Mouse (Mus musculus): Measurements from ENCODE around the gene Pik3r2. TPM values are rescaled to one million over a fixed set of nuclear protein-coding genes. Genes with fewer than 3 reads are reported as not detected.

Gene Pik3r2
- polyA plus RNA-seq, 1 experiment from 2014 or later = 77.3 TPM

GRCm38 (mm10) chr8:70730956-70731355, 45.6 kb downstream of the Pik3r2 start:
- H3K27me3 ChIP-seq (ENCODE audit: insufficient read depth, low read length) = peaks cover 7% of the 10 kb centered on the region; the same call in 1 of the 2 replicates

GRCm38 (mm10) chr8:70729808-70730475, 46.6 kb downstream of the Pik3r2 start:
- ATAC-seq (ENCODE audit: low FRiP score, low TSS enrichment) = peak; percentile 69
- Histone ChIP-seq H3K4me3 (ENCODE audit: low read length) (peak overlapping the region; percentile 41), H3K27me3 (ENCODE audit: insufficient read depth, low read length) (peaks cover 5% of the 10 kb centered on the region; the same call in 1 of the 2 replicates)

More at GRCm38 (mm10) chr8:70730956-70731355, 45.6 kb downstream of the Pik3r2 start:
- Histone ChIP-seq H3K27ac (ENCODE audit: low read length) (no peak overlapping the region), H3K36me3 (ENCODE audit: insufficient read depth, low read length) (no peaks in the 10 kb centered on the region), H3K9me3 (ENCODE audit: low read length) (no peaks in the 10 kb centered on the region), H3K4me2 (replicated peaks; ENCODE audit: low read depth, low read length) (no peak overlapping the region), H3K4me1 (ENCODE audit: insufficient read depth, low read length) (0 out of 2 replicates have a peak, but pooled peaks cover 6% of the 10 kb centered on the region), H3K4me3 (ENCODE audit: low read length) (no peak overlapping the region), H3K9ac (replicated peaks; ENCODE audit: low read length) (no peak overlapping the region)
- 75% methylated on average over 4 of the region's 4 CpGs for WGBS
- no peak for ATAC-seq (ENCODE audit: low FRiP score, low TSS enrichment)

GRCm38 (mm10) chr8:70726721-70727120, 49.8 kb downstream of the Pik3r2 start:
- ATAC-seq (ENCODE audit: low FRiP score, low TSS enrichment) = no peak
- Histone ChIP-seq H3K4me3 (ENCODE audit: low read length) (no peak overlapping the region), H3K36me3 (ENCODE audit: insufficient read depth, low read length) (no peaks in the 10 kb centered on the region), H3K4me2 (replicated peaks; ENCODE audit: low read depth, low read length) (no peak overlapping the region), H3K27me3 (ENCODE audit: insufficient read depth, low read length) (peaks cover 5% of the 10 kb centered on the region; the same call in 1 of the 2 replicates), H3K9me3 (ENCODE audit: low read length) (no peaks in the 10 kb centered on the region), H3K9ac (replicated peaks; ENCODE audit: low read length) (no peak overlapping the region), H3K4me1 (ENCODE audit: insufficient read depth, low read length) (peaks cover 23% of the 10 kb centered on the region), H3K27ac (ENCODE audit: low read length) (no peak overlapping the region)
- WGBS = 43% methylated on average over 11 of the region's 11 CpGs

More at GRCm38 (mm10) chr8:70729808-70730475, 46.6 kb downstream of the Pik3r2 start:
- H3K36me3 ChIP-seq (ENCODE audit: insufficient read depth, low read length) = no peaks in the 10 kb centered on the region
- no peaks in the 10 kb centered on the region for H3K9me3 ChIP-seq (ENCODE audit: low read length)
- H3K27ac ChIP-seq (ENCODE audit: low read length) = no peak overlapping the region
- H3K4me2 ChIP-seq (replicated peaks; ENCODE audit: low read depth, low read length) = peak overlapping the region; percentile 60
- peaks cover 9% of the 10 kb centered on the region; the same call in 1 of the 2 replicates for H3K4me1 ChIP-seq (ENCODE audit: insufficient read depth, low read length)
- 3% methylated on average over 34 of the region's 34 CpGs for WGBS
- H3K9ac ChIP-seq (replicated peaks; ENCODE audit: low read length) = peak overlapping the region; percentile 53

GRCm38 (mm10) chr8:70725792-70726447, 50.6 kb downstream of the Pik3r2 start:
- peaks cover 5% of the 10 kb centered on the region; the same call in 1 of the 2 replicates for H3K27me3 ChIP-seq (ENCODE audit: insufficient read depth, low read length)
- no peak for ATAC-seq (ENCODE audit: low FRiP score, low TSS enrichment)
- H3K36me3 ChIP-seq (ENCODE audit: insufficient read depth, low read length) = no peaks in the 10 kb centered on the region
- no peak overlapping the region for H3K4me3 ChIP-seq (ENCODE audit: low read length)
- WGBS = 26% methylated on average over 14 of the region's 14 CpGs
- peaks cover 23% of the 10 kb centered on the region for H3K4me1 ChIP-seq (ENCODE audit: insufficient read depth, low read length)
- no peak overlapping the region for H3K9ac ChIP-seq (replicated peaks; ENCODE audit: low read length)
- no peaks in the 10 kb centered on the region for H3K9me3 ChIP-seq (ENCODE audit: low read length)
- no peak overlapping the region for H3K27ac ChIP-seq (ENCODE audit: low read length)
- H3K4me2 ChIP-seq (replicated peaks; ENCODE audit: low read depth, low read length) = no peak overlapping the region

GRCm38 (mm10) chr8:70724216-70724615, 52.3 kb downstream of the Pik3r2 start:
- Histone ChIP-seq H3K4me2 (replicated peaks; ENCODE audit: low read depth, low read length) (peak overlapping the region; percentile 35), H3K4me1 (ENCODE audit: insufficient read depth, low read length) (peaks cover 18% of the 10 kb centered on the region), H3K27ac (ENCODE audit: low read length) (peak overlapping the region; percentile 94), H3K4me3 (ENCODE audit: low read length) (peak overlapping the region; percentile 19), H3K27me3 (ENCODE audit: insufficient read depth, low read length) (peaks cover 5% of the 10 kb centered on the region; the same call in 1 of the 2 replicates), H3K9me3 (ENCODE audit: low read length) (no peaks in the 10 kb centered on the region), H3K36me3 (ENCODE audit: insufficient read depth, low read length) (no peaks in the 10 kb centered on the region), H3K9ac (replicated peaks; ENCODE audit: low read length) (peak overlapping the region; percentile 55)
- ATAC-seq (ENCODE audit: low FRiP score, low TSS enrichment) = peak; percentile 13; the same call in 1 of the 2 replicates
- WGBS = 62% methylated on average over 12 of the region's 12 CpGs

- H3K4me1 ChIP-seq (ENCODE audit: insufficient read depth, low read length) = peaks cover 18% of the 10 kb centered on the region
- ATAC-seq (ENCODE audit: low FRiP score, low TSS enrichment) = peak; percentile 91
- H3K9ac ChIP-seq (replicated peaks; ENCODE audit: low read length) = peak within 1 kb of the TSS; percentile 55
- H3K9me3 ChIP-seq (ENCODE audit: low read length) = no peaks in the 10 kb centered on the region
- H3K4me2 ChIP-seq (replicated peaks; ENCODE audit: low read depth, low read length) = peak within 1 kb of the TSS; percentile 37
- H3K27me3 ChIP-seq (ENCODE audit: insufficient read depth, low read length) = peaks cover 4% of the 10 kb centered on the region; the same call in 1 of the 2 replicates
- WGBS = 32% methylated on average over 7 of the region's 7 CpGs
- peak within 1 kb of the TSS; percentile 19 for H3K4me3 ChIP-seq (ENCODE audit: low read length)
- peak within 1 kb of the TSS; percentile 94 for H3K27ac ChIP-seq (ENCODE audit: low read length)
- no peaks in the 10 kb centered on the region for H3K36me3 ChIP-seq (ENCODE audit: insufficient read depth, low read length)
Measured at GRCm38 (mm10) chr8:70723486-70724210, 52.9 kb downstream of the Pik3r2 start, which contains the start of gene Pde4c. Gene Pde4c, plus strand, starts transcription at chr8:70723720.

- 0 out of 2 replicates have a peak overlapping the region, but pooled peaks have one; percentile 26 for H3K9ac ChIP-seq (replicated peaks; ENCODE audit: low read length)
- no peak overlapping the region for H3K27ac ChIP-seq (ENCODE audit: low read length)
- no peaks in the 10 kb centered on the region for H3K9me3 ChIP-seq (ENCODE audit: low read length)
- no peaks in the 10 kb centered on the region for H3K27me3 ChIP-seq (ENCODE audit: insufficient read depth, low read length)
- no peak overlapping the region for H3K4me3 ChIP-seq (ENCODE audit: low read length)
- no peak for ATAC-seq (ENCODE audit: low FRiP score, low TSS enrichment)
- no peak overlapping the region for H3K4me2 ChIP-seq (replicated peaks; ENCODE audit: low read depth, low read length)
- WGBS = 85% methylated on average over 8 of the region's 8 CpGs
- no peaks in the 10 kb centered on the region for H3K36me3 ChIP-seq (ENCODE audit: insufficient read depth, low read length)
- peaks cover 18% of the 10 kb centered on the region for H3K4me1 ChIP-seq (ENCODE audit: insufficient read depth, low read length)
Measured at GRCm38 (mm10) chr8:70721601-70722000, 54.9 kb downstream of the Pik3r2 start.

GRCm38 (mm10) chr8:70720739-70721138, 55.8 kb downstream of the Pik3r2 start:
- no peak overlapping the region for H3K27ac ChIP-seq (ENCODE audit: low read length)
- no peak overlapping the region for H3K4me2 ChIP-seq (replicated peaks; ENCODE audit: low read depth, low read length)
- no peaks in the 10 kb centered on the region for H3K36me3 ChIP-seq (ENCODE audit: insufficient read depth, low read length)
- no peaks in the 10 kb centered on the region for H3K9me3 ChIP-seq (ENCODE audit: low read length)
- ATAC-seq (ENCODE audit: low FRiP score, low TSS enrichment) = 0 out of 2 replicates have a peak, but pooled peaks have one; percentile 17
- H3K4me3 ChIP-seq (ENCODE audit: low read length) = no peak overlapping the region
- H3K9ac ChIP-seq (replicated peaks; ENCODE audit: low read length) = no peak overlapping the region
- WGBS = 5% methylated on average over 3 of the region's 3 CpGs
- H3K27me3 ChIP-seq (ENCODE audit: insufficient read depth, low read length) = no peaks in the 10 kb centered on the region
- H3K4me1 ChIP-seq (ENCODE audit: insufficient read depth, low read length) = peaks cover 18% of the 10 kb centered on the region

GRCm38 (mm10) chr8:70719796-70720270, 56.7 kb downstream of the Pik3r2 start:
- H3K4me3 ChIP-seq (ENCODE audit: low read length) = no peak overlapping the region

More at GRCm38 (mm10) chr8:70719796-70720270, 56.7 kb downstream of the Pik3r2 start:
- Histone ChIP-seq H3K27me3 (ENCODE audit: insufficient read depth, low read length) (no peaks in the 10 kb centered on the region), H3K27ac (ENCODE audit: low read length) (no peak overlapping the region), H3K9me3 (ENCODE audit: low read length) (no peaks in the 10 kb centered on the region), H3K4me2 (replicated peaks; ENCODE audit: low read depth, low read length) (no peak overlapping the region), H3K36me3 (ENCODE audit: insufficient read depth, low read length) (no peaks in the 10 kb centered on the region), H3K4me1 (ENCODE audit: insufficient read depth, low read length) (peaks cover 14% of the 10 kb centered on the region), H3K9ac (replicated peaks; ENCODE audit: low read length) (no peak overlapping the region)
- no peak for ATAC-seq (ENCODE audit: low FRiP score, low TSS enrichment)
- 56% methylated on average over 9 of the region's 9 CpGs for WGBS

Data from kidney, embryonic 16.5 days (tissue).